Mouse (Mus musculus) 3T3-L1 (cell line): ENCODE measurements at regions not wholly inside any gene's neighbourhood (a gene's known extent, or its start where the extent isn't known, plus 50 kb on each side); places are given as distances from the start of the nearest gene placed in this dataset.

Source experiments
- DNase-seq: peaks from one replicate; pipeline ENCODE4 v3.0.0-alpha.2; 2015; ENCODE audit warnings: low read depth, low spot score

DNA sequence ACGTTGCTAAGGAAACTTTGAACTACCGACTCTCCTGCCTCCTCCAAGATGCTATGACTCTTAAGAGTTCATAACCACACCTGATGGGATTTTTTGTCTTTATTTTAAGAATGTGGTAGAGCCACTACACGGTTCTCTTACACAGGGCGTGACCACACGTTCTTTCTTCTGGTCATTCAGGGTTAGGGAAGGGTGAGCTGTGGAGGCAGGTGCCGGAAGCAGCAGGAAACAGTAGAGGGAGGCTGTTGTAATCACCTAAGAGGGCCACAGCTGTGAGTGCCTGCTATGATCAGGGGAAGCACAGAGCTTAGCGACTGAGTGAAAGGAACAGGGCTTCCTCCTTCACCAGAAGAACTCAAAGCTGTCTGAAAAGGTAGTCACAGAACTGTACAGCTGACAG, 50.6 kb upstream of the Larp1 start:
- no peak for DNase-seq

DNA sequence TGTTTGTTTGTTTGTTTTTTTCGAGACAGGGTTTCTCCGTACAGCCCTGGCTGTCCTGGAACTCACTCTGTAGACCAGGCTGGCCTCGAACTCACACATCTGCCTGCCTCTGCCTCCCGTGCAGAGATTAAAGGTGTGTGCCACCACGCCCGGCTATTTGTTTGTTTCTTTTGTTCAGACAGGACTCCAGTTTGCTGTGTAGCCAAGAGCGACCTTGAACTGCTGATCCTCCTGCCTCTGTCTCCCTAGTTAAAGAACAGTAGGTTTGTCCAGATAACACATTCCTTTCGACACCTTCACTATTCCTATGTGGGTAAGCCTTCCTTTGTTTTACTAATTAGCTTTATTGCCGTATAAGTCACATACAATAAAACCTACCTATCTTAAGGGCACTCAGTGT, 52.0 kb upstream of the Larp1 start:
- no peak for DNase-seq

GRCm38 (mm10) chr11:57956076-57956475, 52.8 kb upstream of the Larp1 start:
- DNase-seq: no peak

GRCm38 (mm10) chr11:57955476-57955875, 53.4 kb upstream of the Larp1 start:
- no peak for DNase-seq

DNA sequence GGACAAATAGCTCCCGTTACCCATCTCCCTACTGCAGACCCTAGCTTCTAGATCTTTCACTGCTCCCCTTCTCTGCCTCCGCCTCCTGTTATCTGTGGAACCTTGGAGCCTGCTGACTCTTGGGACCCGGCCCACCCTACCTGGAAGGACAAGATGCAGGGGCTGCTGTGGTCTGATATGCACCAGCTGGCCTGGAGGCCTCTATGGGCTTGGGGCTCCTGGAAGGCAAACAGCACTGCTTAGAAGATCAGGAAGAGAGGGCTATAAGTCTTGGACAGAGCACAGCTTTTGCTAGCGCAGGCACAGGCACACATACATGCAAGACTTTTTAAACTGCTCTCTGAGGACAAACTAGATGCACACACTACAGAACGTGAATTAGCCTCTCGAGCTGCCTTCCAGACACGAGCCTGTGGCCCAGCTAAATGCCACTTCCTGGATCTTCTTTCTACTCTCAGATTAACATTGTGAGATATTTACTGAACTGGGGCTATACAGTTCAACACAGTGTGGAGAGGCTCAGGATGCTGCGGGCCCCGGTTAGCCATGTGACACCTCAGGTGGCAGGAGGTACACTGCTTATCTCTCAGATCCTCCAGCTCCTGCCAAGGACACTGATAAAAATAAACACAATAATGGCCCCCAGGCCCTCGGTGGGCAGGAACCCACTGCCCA, 54.2 kb upstream of the Larp1 start:
- no peak for DNase-seq

- DNase-seq: no peak
Measured at GRCm38 (mm10) chr11:57953694-57954093, 55.2 kb upstream of the Larp1 start.

DNA sequence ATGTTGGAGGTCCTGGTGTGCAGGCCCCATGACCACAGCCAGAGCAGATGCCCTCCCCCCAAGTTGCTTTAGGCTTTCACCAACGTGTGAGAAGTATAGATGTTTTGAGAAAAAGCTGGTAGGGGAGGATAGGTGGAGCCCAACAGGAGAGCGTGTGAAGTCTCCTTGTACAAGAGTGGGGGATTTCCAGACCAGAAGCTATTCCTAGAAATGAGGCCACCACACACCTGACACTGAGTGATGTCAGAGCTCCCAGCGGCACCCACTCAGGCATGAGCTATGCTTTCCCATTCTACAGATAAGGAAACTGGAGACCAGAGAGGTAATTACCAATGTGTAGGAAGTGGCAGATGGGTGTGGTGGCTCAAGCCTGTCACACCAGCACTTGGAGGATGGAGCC, 56.2 kb upstream of the Larp1 start:
- DNase-seq: no peak

DNA sequence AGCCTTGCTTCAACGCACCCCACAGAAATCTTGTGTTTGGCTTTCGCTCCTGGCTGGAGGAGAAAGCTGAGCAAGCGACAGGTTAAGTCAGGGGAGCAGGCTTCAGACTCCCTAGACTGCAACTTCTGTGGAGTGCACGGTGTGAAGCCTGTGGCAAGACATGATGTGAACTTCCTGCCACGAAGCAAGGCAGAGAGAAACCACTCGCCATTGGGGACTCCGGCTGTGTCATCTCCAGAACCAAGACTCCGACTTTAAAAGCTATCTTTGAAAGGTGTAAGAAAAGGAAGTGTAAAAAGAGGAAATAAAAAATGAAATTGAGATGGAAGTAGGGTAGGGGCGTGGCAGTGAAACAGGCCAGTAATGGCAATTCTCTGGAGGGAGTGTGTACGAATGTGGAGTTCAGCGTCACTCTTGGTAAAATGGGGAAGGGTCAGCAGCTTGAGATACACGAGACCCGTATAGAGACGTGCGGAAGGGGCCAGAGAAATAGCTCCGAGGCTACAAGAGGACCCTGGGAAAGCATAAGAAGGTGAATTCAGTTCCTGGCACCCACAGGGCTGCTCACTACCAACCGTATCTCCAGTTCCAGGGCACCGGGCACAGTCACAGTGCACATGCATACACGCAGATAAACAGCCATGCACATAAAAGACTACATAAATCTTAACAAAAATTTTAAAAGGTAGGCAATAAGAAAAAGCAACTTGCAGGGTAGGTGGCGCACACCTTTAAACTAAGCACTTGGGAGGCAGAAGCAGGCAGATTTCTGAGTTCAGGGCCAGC, 57.1 kb upstream of the Larp1 start:
- no peak for DNase-seq

DNA sequence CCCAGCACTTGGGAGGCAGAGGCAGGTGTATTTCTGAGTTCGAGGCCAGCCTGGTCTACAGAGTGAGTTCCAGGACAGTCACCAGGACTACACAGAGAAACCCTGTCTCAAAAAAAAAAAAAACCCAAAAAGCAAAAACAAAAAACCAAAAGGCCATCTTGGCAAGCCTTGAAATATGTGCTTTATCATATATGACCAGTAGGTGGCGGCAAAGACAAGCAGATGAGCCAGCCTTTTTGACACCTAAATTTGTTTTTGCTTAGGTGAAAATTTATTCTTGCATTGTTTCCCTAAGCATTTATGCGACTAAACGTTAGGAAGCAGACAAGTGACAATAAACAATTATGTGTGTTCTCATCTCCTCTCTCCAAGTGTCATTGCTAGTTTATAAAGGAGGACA, 57.9 kb upstream of the Larp1 start:
- peak; percentile 81 for DNase-seq

- no peak for DNase-seq
Measured at GRCm38 (mm10) chr11:57949067-57949466, 59.8 kb upstream of the Larp1 start.

- no peak for DNase-seq
Measured at GRCm38 (mm10) chr11:57947347-57947746, 61.5 kb upstream of the Larp1 start.

DNA sequence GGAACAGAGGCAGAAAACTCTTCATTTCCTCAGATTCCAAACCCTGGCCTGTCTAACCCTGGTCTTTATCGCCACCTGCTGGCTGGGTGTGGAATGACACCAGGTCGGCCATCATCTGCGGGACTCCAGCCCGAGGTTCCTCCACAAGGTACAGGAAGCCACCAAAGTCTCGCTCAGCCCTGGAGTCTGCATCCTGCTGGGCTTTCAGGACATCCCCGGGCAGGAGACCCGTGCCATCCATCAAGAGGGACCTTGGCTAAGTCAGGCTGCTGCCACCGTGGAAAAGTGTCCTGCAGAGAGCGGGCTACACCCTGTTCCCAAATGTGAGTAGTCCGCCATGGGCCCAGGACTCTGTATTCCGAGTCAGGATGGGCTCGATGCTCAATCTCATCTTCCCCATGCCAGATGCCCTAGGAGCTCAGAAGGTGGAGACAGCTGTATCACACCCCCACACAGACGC, 74.4 kb upstream of the Larp1 start:
- peak; percentile 78 for DNase-seq

DNA sequence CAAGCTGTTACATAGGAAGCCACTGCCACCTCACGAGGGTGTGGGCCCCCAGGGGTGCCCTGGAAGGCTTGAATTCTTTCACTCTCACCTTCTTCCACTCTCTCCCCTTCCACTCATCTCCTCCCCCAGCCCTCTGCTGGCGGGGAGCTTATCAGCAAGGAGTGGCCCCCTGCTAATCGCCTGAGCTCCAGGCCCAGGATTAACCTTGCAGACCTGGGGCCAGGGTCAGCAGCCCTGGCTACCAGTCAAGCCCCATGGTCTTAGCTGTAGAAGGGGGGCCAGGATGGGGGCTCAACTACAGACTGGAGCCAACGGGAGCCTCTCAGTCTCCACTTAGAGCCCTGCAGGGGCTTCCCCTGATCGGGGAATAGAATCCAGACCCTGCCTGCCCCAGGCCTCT, 75.8 kb upstream of the Larp1 start:
- DNase-seq: no peak

DNA sequence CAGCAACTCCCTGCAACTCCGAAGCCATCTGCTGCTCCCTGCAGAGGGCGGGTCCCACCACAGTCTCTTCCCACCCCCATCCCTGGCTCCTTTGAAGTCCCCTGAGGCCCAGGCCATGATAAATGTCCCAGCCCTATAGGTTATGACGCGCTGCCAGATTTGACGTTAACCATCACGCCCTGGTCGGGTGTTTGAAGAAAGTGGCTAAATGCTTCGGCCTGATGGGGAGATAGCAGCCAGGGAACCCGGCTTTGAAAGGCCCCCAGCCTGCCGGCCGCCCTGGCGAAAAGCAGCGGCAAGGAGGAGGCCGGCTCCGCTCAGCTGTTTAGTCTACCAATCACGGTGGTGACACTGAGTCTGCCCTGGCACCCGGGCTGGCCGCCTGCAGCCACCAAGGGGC, 79.4 kb upstream of the Larp1 start:
- DNase-seq: no peak

GRCm38 (mm10) chr11:57920263-57920662, 87.6 kb upstream of the Hand1 start:
- DNase-seq: no peak

DNA sequence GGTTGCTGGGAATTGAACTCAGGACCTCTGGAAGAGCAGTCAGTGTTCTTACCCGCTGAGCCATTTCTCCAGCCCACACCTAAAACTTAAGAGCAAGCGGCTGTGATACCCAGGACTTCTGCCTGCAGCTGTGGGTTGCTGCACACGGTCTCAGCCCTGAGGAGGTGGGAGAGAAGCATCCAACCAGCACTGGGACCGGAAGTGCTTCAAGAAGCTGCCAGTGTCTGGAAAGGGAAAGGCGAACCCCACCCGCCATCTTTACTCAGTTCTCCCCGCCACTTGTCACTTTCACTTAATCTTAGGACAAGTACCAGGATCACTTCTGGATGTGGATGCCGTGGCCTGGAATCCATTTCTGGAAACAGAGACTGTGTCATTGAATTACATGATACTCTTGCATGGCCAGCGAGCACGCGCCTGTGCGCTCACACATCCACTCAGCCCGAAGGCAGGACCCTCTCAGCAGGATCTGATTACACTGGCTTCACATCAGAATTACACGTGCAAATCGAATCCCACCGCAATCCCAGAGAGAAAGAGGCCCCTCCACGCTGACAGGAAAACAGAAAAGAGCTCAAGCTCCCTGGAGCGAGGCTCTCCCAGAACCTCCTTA, 85.9 kb upstream of the Hand1 start:
- no peak for DNase-seq

- DNase-seq: peak; percentile 51
Measured at GRCm38 (mm10) chr11:57917974-57918373, 85.4 kb upstream of the Hand1 start.

DNA sequence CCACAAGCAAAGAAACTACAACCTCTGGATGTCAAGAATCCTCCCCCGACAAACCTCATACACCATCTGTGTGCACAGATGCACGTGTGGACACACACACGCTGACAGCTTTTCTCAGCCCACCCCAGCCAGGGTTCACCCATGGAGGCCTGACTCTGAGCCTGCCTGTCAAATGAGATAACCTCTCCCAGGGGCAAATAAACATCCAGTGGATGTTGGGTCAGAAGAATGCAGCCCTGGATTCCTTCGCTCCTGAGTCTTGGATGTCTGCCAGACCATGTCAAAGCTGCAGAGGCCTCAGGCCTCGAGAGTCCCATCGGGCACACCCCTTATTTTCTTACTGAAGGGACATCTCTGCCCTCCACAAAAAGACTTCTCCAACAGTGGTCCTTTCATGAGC, 83.4 kb upstream of the Hand1 start:
- DNase-seq: peak; percentile 88

- peak; percentile 91 for DNase-seq
Measured at GRCm38 (mm10) chr11:57913801-57914560, 81.4 kb upstream of the Hand1 start.

GRCm38 (mm10) chr11:57913020-57913699, 80.5 kb upstream of the Hand1 start:
- DNase-seq: no peak

GRCm38 (mm10) chr11:57911698-57912283, 79.2 kb upstream of the Hand1 start:
- peak; percentile 96 for DNase-seq
